Comparison of ENCODE assay signal across 13 mouse cellular contexts in genomic region chr2:168199476-168199875, GRCm38 (mm10). TPM values are rescaled to one million over a fixed set of nuclear protein-coding genes. Genes with fewer than 3 reads are reported as not detected.
DNase-seq lines count a peak whose midpoint lies in the region; ATAC-seq and TF ChIP-seq lines count a peak whose summit lies in the region.
"Had no signal": no experiment of that assay in that cellular context is flagged by ENCODE, and none has a peak within 500 bp of the region (broad histone marks: within the 10 kb centered on the region; RNA-seq: fewer than 3 reads in every experiment).

No protein-coding gene starts in this region.

- no peak overlapping the region for H3K4me2 ChIP-seq in forebrain, embryonic 15.5 days (replicated peaks)
- H3K4me2 ChIP-seq in hindbrain, postnatal 0 days (ENCODE audit: low read depth, low read length), result peak overlapping the region; percentile 16; the same call in 1 of the 2 replicates
- H3K4me2 ChIP-seq in hindbrain, embryonic 14.5 days (replicated peaks), result no peak overlapping the region
- 0 out of 2 replicates have a peak overlapping the region, but pooled peaks have one; percentile 4 for H3K4me2 ChIP-seq in lung, embryonic 16.5 days (ENCODE audit: low read depth, low read length)
- H3K4me2 ChIP-seq in liver, postnatal 0 days (ENCODE audit: low read depth, low read length), result peak overlapping the region; percentile 46

- no peak for TF ChIP-seq EP300 in liver, postnatal 0 days (IDR thresholded peaks at IDR 0.05; ENCODE audit: low read depth)

- H3K27me3 ChIP-seq in forebrain, embryonic 10.5 days (ENCODE audit: poor library complexity, severe bottlenecking), result no peaks in the 10 kb centered on the region
- H3K27me3 ChIP-seq in forebrain, embryonic 15.5 days, result no peaks in the 10 kb centered on the region
- H3K27me3 ChIP-seq in hindbrain, postnatal 0 days (ENCODE audit: insufficient read depth, low read length), result no peaks in the 10 kb centered on the region
- H3K27me3 ChIP-seq in hindbrain, embryonic 14.5 days (ENCODE audit: control insufficient read depth, insufficient read depth, low read length), result no peaks in the 10 kb centered on the region
- H3K27me3 ChIP-seq in lung, embryonic 16.5 days (ENCODE audit: control insufficient read depth, insufficient read depth, low read depth, low read length), result no peaks in the 10 kb centered on the region
- H3K27me3 ChIP-seq in liver, postnatal 0 days (ENCODE audit: insufficient read depth, low read length), result no peaks in the 10 kb centered on the region

- WGBS in forebrain, embryonic 10.5 days, result 94% methylated on average over 4 of the region's 4 CpGs
- 87% methylated on average over 4 of the region's 4 CpGs for WGBS in forebrain, embryonic 15.5 days
- WGBS in hindbrain, postnatal 0 days, result 84% methylated on average over 4 of the region's 4 CpGs
- WGBS in hindbrain, embryonic 14.5 days, result 88% methylated on average over 4 of the region's 4 CpGs
- 80% methylated on average over 4 of the region's 4 CpGs for WGBS in lung, embryonic 16.5 days
- 63% methylated on average over 4 of the region's 4 CpGs for WGBS in lung, adult 2 months
- WGBS in liver, postnatal 0 days (ENCODE audit: insufficient replicate concordance), result 87% methylated on average over 4 of the region's 4 CpGs

- DNase-seq in forebrain, embryonic 10.5 days (ENCODE audit: extremely low spot score, low spot score), result no peak
- DNase-seq in hindbrain, postnatal 0 days (ENCODE audit: low spot score), result no peak
- no peak for DNase-seq in hindbrain, embryonic 14.5 days (ENCODE audit: low spot score)
- no peak for DNase-seq in lung, adult 2 months
- DNase-seq in liver, postnatal 0 days, result no peak
- no peak for DNase-seq in adrenal gland, postnatal 4 days (ENCODE audit: low spot score in 2 of 2)
- DNase-seq: cerebellum, postnatal 36 days; right cerebral cortex, adult 18-20 months; thymus, postnatal 14 days had no signal

- H3K36me3 ChIP-seq in forebrain, embryonic 10.5 days (replicated peaks), result peaks cover 95% of the 10 kb centered on the region
- peaks cover 19% of the 10 kb centered on the region; the same call in 1 of the 2 replicates for H3K36me3 ChIP-seq in forebrain, embryonic 15.5 days
- H3K36me3 ChIP-seq in hindbrain, postnatal 0 days (ENCODE audit: insufficient read depth, low read length), result peaks cover 8% of the 10 kb centered on the region; the same call in 1 of the 2 replicates
- peaks cover 18% of the 10 kb centered on the region for H3K36me3 ChIP-seq in hindbrain, embryonic 14.5 days (replicated peaks; ENCODE audit: control insufficient read depth, insufficient read depth)
- peaks cover 9% of the 10 kb centered on the region for H3K36me3 ChIP-seq in lung, embryonic 16.5 days (ENCODE audit: control insufficient read depth, insufficient read depth, low read length)
- H3K36me3 ChIP-seq in liver, postnatal 0 days (replicated peaks; ENCODE audit: insufficient read depth, low read length), result peaks cover 38% of the 10 kb centered on the region

- TF ChIP-seq CTCF in hindbrain, postnatal 0 days (IDR thresholded peaks at IDR 0.05; ENCODE audit: low read depth), result no peak
- TF ChIP-seq CTCF in lung, adult 2 months (IDR thresholded peaks at IDR 0.05; ENCODE audit: insufficient read depth, low read length), result no peak
- no peak for TF ChIP-seq CTCF in liver, postnatal 0 days (IDR thresholded peaks at IDR 0.05; ENCODE audit: low read depth)

- no peak overlapping the region for H3K9ac ChIP-seq in forebrain, embryonic 15.5 days (replicated peaks)
- no peak overlapping the region for H3K9ac ChIP-seq in hindbrain, postnatal 0 days (replicated peaks; ENCODE audit: low read length)
- H3K9ac ChIP-seq in hindbrain, embryonic 14.5 days, result no peak overlapping the region
- H3K9ac ChIP-seq in lung, embryonic 16.5 days (ENCODE audit: low read length), result no peak overlapping the region
- H3K9ac ChIP-seq in liver, postnatal 0 days (replicated peaks), result peak overlapping the region; percentile 19; the same call in 1 of the 2 replicates
- H3K9ac ChIP-seq: liver, embryonic 14.5 days had no signal

- no peak for ATAC-seq in forebrain, embryonic 15.5 days (replicated peaks)
- no peak for ATAC-seq in hindbrain, postnatal 0 days
- ATAC-seq in hindbrain, embryonic 14.5 days (ENCODE audit: low FRiP score), result no peak
- ATAC-seq in lung, embryonic 16.5 days (ENCODE audit: low read depth), result no peak
- no peak for ATAC-seq in liver, postnatal 0 days

- no peak overlapping the region for H3K27ac ChIP-seq in forebrain, embryonic 10.5 days
- H3K27ac ChIP-seq in forebrain, embryonic 15.5 days (replicated peaks), result no peak overlapping the region
- H3K27ac ChIP-seq in hindbrain, postnatal 0 days, result no peak overlapping the region
- no peak overlapping the region for H3K27ac ChIP-seq in hindbrain, embryonic 14.5 days
- H3K27ac ChIP-seq in lung, embryonic 16.5 days (ENCODE audit: low read length), result no peak overlapping the region
- peak overlapping the region; percentile 61; the same call in 1 of the 2 replicates for H3K27ac ChIP-seq in liver, postnatal 0 days (ENCODE audit: low read depth)
- H3K27ac ChIP-seq: left cerebral cortex, adult 2 months; liver, embryonic 14.5 days had no signal

- H3K9me3 ChIP-seq in forebrain, embryonic 10.5 days, result peaks cover 5% of the 10 kb centered on the region; the same call in 1 of the 2 replicates
- no peaks in the 10 kb centered on the region for H3K9me3 ChIP-seq in forebrain, embryonic 15.5 days
- no peaks in the 10 kb centered on the region for H3K9me3 ChIP-seq in hindbrain, postnatal 0 days (ENCODE audit: low read length)
- H3K9me3 ChIP-seq in hindbrain, embryonic 14.5 days (ENCODE audit: control insufficient read depth, low read length), result no peaks in the 10 kb centered on the region
- H3K9me3 ChIP-seq in lung, embryonic 16.5 days (ENCODE audit: control insufficient read depth, low read length), result peaks cover 3% of the 10 kb centered on the region
- H3K9me3 ChIP-seq in liver, postnatal 0 days (ENCODE audit: low read length), result no peaks in the 10 kb centered on the region

- TF ChIP-seq POLR2A in lung, adult 2 months (IDR thresholded peaks at IDR 0.05; ENCODE audit: borderline replicate concordance, extremely low read depth, low read depth, low read length), result no peak

- peaks cover 49% of the 10 kb centered on the region for H3K4me1 ChIP-seq in forebrain, embryonic 10.5 days
- H3K4me1 ChIP-seq in forebrain, embryonic 15.5 days, result peaks cover 76% of the 10 kb centered on the region
- H3K4me1 ChIP-seq in hindbrain, postnatal 0 days (ENCODE audit: insufficient read depth, low read length), result peaks cover 16% of the 10 kb centered on the region
- peaks cover 68% of the 10 kb centered on the region for H3K4me1 ChIP-seq in hindbrain, embryonic 14.5 days (replicated peaks; ENCODE audit: control insufficient read depth, insufficient read depth, low read length)
- H3K4me1 ChIP-seq in lung, embryonic 16.5 days (replicated peaks; ENCODE audit: control insufficient read depth, insufficient read depth, low read length), result peaks cover 39% of the 10 kb centered on the region
- peaks cover 41% of the 10 kb centered on the region for H3K4me1 ChIP-seq in lung, adult 2 months (ENCODE audit: control insufficient read depth, insufficient read depth, low read length)
- H3K4me1 ChIP-seq in liver, postnatal 0 days (ENCODE audit: insufficient read depth), result peaks cover 41% of the 10 kb centered on the region

- H3K4me3 ChIP-seq in forebrain, embryonic 10.5 days, result peak overlapping the region; percentile 8; the same call in 1 of the 2 replicates
- no peak overlapping the region for H3K4me3 ChIP-seq in forebrain, embryonic 15.5 days
- no peak overlapping the region for H3K4me3 ChIP-seq in hindbrain, postnatal 0 days (ENCODE audit: low read length)
- no peak overlapping the region for H3K4me3 ChIP-seq in hindbrain, embryonic 14.5 days (replicated peaks; ENCODE audit: low read length)
- no peak overlapping the region for H3K4me3 ChIP-seq in lung, embryonic 16.5 days (ENCODE audit: low read length)
- no peak overlapping the region for H3K4me3 ChIP-seq in lung, adult 2 months (replicated peaks; ENCODE audit: extremely low read depth, low read depth, low read length)
- H3K4me3 ChIP-seq in liver, postnatal 0 days (ENCODE audit: low read depth, low read length), result no peak overlapping the region
- H3K4me3 ChIP-seq: left cerebral cortex, adult 2 months had no signal

RNA-seq across cellular contexts. Expression of gene Adnp, which starts 7.4 kb away (rescaled TPM):
- polyA plus RNA-seq in forebrain, embryonic 10.5 days (2016; fragmentation: Nextera tagmentation; extraction: Ambion mirVana), result 2.4 and 3.7 TPM in 2 replicates
- 4.4 and 13.6 TPM in 2 replicates for polyA plus RNA-seq in forebrain, embryonic 15.5 days (2015; fragmentation: Nextera tagmentation; extraction: Ambion mirVana)
- total RNA-seq in hindbrain, postnatal 0 days (2014; rRNA removed), result 37.5 and 47.1 TPM in 2 replicates
- 11.1 and 14.1 TPM in 2 replicates for polyA plus RNA-seq in hindbrain, postnatal 0 days (2015; fragmentation: Nextera tagmentation; extraction: Ambion mirVana)
- polyA plus RNA-seq in hindbrain, embryonic 14.5 days (2014; fragmentation: Nextera tagmentation; extraction: Ambion mirVana), result 4.7 and 5.4 TPM in 2 replicates
- polyA plus RNA-seq in lung, embryonic 16.5 days (2015; fragmentation: Nextera tagmentation; extraction: Ambion mirVana), result 1.3 and 1.8 TPM in 2 replicates
- 16.2 and 18.3 TPM in 2 replicates for polyA plus RNA-seq in lung, adult 2 months (2012; rRNA removed)
- polyA plus RNA-seq in liver, postnatal 0 days (2015; fragmentation: Nextera tagmentation; extraction: Ambion mirVana), result 3.5 and 4.0 TPM in 2 replicates
- 10 to 100 TPM; 81.3 to 94.6 TPM for total RNA-seq in adrenal gland, postnatal 4 days (2021)

RNA-seq across cellular contexts. Expression of gene Gm20716, which starts 30.7 kb away (rescaled TPM):
- 18.5 and 20.7 TPM in 2 replicates for polyA plus RNA-seq in forebrain, embryonic 10.5 days (2016; fragmentation: Nextera tagmentation; extraction: Ambion mirVana)
- 26.0 and 28.0 TPM in 2 replicates for polyA plus RNA-seq in forebrain, embryonic 15.5 days (2015; fragmentation: Nextera tagmentation; extraction: Ambion mirVana)
- total RNA-seq in hindbrain, postnatal 0 days (2014; rRNA removed), result 11.7 and 15.7 TPM in 2 replicates
- 14.3 and 14.4 TPM in 2 replicates for polyA plus RNA-seq in hindbrain, postnatal 0 days (2015; fragmentation: Nextera tagmentation; extraction: Ambion mirVana)
- 23.7 and 26.3 TPM in 2 replicates for polyA plus RNA-seq in hindbrain, embryonic 14.5 days (2014; fragmentation: Nextera tagmentation; extraction: Ambion mirVana)
- 14.7 and 15.3 TPM in 2 replicates for polyA plus RNA-seq in lung, embryonic 16.5 days (2015; fragmentation: Nextera tagmentation; extraction: Ambion mirVana)
- 0.48 and 5.4 TPM in 2 replicates for polyA plus RNA-seq in lung, adult 2 months (2012; rRNA removed)
- 1.9 and 2.8 TPM in 2 replicates for polyA plus RNA-seq in liver, postnatal 0 days (2015; fragmentation: Nextera tagmentation; extraction: Ambion mirVana)
- 10 to 100 TPM; 34.4 to 43.4 TPM for total RNA-seq in adrenal gland, postnatal 4 days (2021)

RNA-seq across cellular contexts. Expression of gene Dpm1, which starts 30.9 kb away (rescaled TPM):
- polyA plus RNA-seq in forebrain, embryonic 10.5 days (2016; fragmentation: Nextera tagmentation; extraction: Ambion mirVana), result 70.9 and 77.6 TPM in 2 replicates
- polyA plus RNA-seq in forebrain, embryonic 15.5 days (2015; fragmentation: Nextera tagmentation; extraction: Ambion mirVana), result 63.2 and 74.5 TPM in 2 replicates
- total RNA-seq in hindbrain, postnatal 0 days (2014; rRNA removed), result 82.9 and 200 TPM in 2 replicates
- 99.2 and 104 TPM in 2 replicates for polyA plus RNA-seq in hindbrain, postnatal 0 days (2015; fragmentation: Nextera tagmentation; extraction: Ambion mirVana)
- polyA plus RNA-seq in hindbrain, embryonic 14.5 days (2014; fragmentation: Nextera tagmentation; extraction: Ambion mirVana), result 58.7 and 60.1 TPM in 2 replicates
- 80.2 and 98.3 TPM in 2 replicates for polyA plus RNA-seq in lung, embryonic 16.5 days (2015; fragmentation: Nextera tagmentation; extraction: Ambion mirVana)
- polyA plus RNA-seq in lung, adult 2 months (2012; rRNA removed), result 21.4 and 25.5 TPM in 2 replicates
- 87.3 and 105 TPM in 2 replicates for polyA plus RNA-seq in liver, postnatal 0 days (2015; fragmentation: Nextera tagmentation; extraction: Ambion mirVana)
- total RNA-seq in adrenal gland, postnatal 4 days (2021), result 100 to 1,000 TPM in 1 of 2 experiments, 10 to 100 TPM in 1; 93.0 to 109 TPM

RNA-seq across cellular contexts. Expression of gene Mocs3, which starts 30.9 kb away (rescaled TPM):
- 5.2 and 6.4 TPM in 2 replicates for polyA plus RNA-seq in forebrain, embryonic 10.5 days (2016; fragmentation: Nextera tagmentation; extraction: Ambion mirVana)
- polyA plus RNA-seq in forebrain, embryonic 15.5 days (2015; fragmentation: Nextera tagmentation; extraction: Ambion mirVana), result 10.2 and 10.3 TPM in 2 replicates
- 24.9 and 27.0 TPM in 2 replicates for total RNA-seq in hindbrain, postnatal 0 days (2014; rRNA removed)
- 7.8 and 8.2 TPM in 2 replicates for polyA plus RNA-seq in hindbrain, postnatal 0 days (2015; fragmentation: Nextera tagmentation; extraction: Ambion mirVana)
- polyA plus RNA-seq in hindbrain, embryonic 14.5 days (2014; fragmentation: Nextera tagmentation; extraction: Ambion mirVana), result 11.7 and 12.5 TPM in 2 replicates
- 4.5 and 4.6 TPM in 2 replicates for polyA plus RNA-seq in lung, embryonic 16.5 days (2015; fragmentation: Nextera tagmentation; extraction: Ambion mirVana)
- 14.4 and 25.9 TPM in 2 replicates for polyA plus RNA-seq in lung, adult 2 months (2012; rRNA removed)
- polyA plus RNA-seq in liver, postnatal 0 days (2015; fragmentation: Nextera tagmentation; extraction: Ambion mirVana), result 3.6 and 4.9 TPM in 2 replicates
- total RNA-seq in adrenal gland, postnatal 4 days (2021), result 10 to 100 TPM; 13.4 to 13.6 TPM

Comparison
In these comparisons a context has a peak if more than half of its experiments do, and no peak if none do; other contexts are left out.
1. H3K4me2 ChIP-seq: peak in hindbrain, postnatal 0 days (single experiment), lung, embryonic 16.5 days (single experiment) and liver, postnatal 0 days (single experiment); none in forebrain, embryonic 15.5 days (single experiment) and hindbrain, embryonic 14.5 days (single experiment).